Mouse (Mus musculus) myocyte (in vitro differentiated cells): ENCODE measurements around the gene Imp4. TPM values are rescaled to one million over a fixed set of nuclear protein-coding genes. Genes with fewer than 3 reads are reported as not detected.

Experiments
- H3K27me3 ChIP-seq: one replicate; pipeline ENCODE4 v1.6.1; 2011; ENCODE audit not compliant: control insufficient read depth, insufficient read depth, insufficient read length
- H3K36me3 ChIP-seq: one replicate; pipeline ENCODE4 v1.6.1; 2011; ENCODE audit not compliant: control insufficient read depth, insufficient read depth
- H3K4me2 ChIP-seq: one replicate; pipeline ENCODE4 v1.6.1; 2011; ENCODE audit warnings: low read depth, control low read depth
- H3K4me3 ChIP-seq: one replicate; pipeline ENCODE4 v1.5.1; 2011; ENCODE audit warnings: mild to moderate bottlenecking, control low read depth, moderate library complexity
- H3K79me2 ChIP-seq: one replicate; pipeline ENCODE4 v1.6.1; 2011; ENCODE audit not compliant: control insufficient read depth, insufficient read depth
- H3ac ChIP-seq: one replicate; pipeline ENCODE4 v1.6.1; 2011; ENCODE audit not compliant: control insufficient read depth, insufficient read length
- CEBPB ChIP-seq: IDR thresholded peaks from 2 replicates; pipeline ENCODE4 v1.6.1; 2011; ENCODE audit warnings: mild to moderate bottlenecking, moderate library complexity; ENCODE audit not compliant: poor library complexity, insufficient read depth, severe bottlenecking
- E2F4 ChIP-seq: IDR thresholded peaks from one replicate; pipeline ENCODE4 v1.6.1; 2011; ENCODE audit warnings: mild to moderate bottlenecking, control low read depth, moderate library complexity; ENCODE audit not compliant: insufficient read depth
- MAX ChIP-seq: IDR thresholded peaks from one replicate; pipeline ENCODE4 v1.6.1; 2011; ENCODE audit warnings: low read depth, mild to moderate bottlenecking, control low read depth
- MYOD1 ChIP-seq, 3 experiments: IDR thresholded peaks; one replicate each; pipeline ENCODE4 v1.6.1; 2011; ENCODE audit warnings: control low read depth in 2 of 3, low read depth in 2 of 3, mild to moderate bottlenecking in 2 of 3, moderate library complexity in 1 of 3; ENCODE audit not compliant: insufficient read length in 2 of 3, control insufficient read depth in 1 of 3
- MYOG ChIP-seq, 3 experiments: IDR thresholded peaks; one replicate each; pipeline ENCODE4 v1.6.1; 2011; ENCODE audit warnings: control low read depth in 2 of 3, low read depth in 2 of 3, mild to moderate bottlenecking in 2 of 3; ENCODE audit not compliant: insufficient read length in 2 of 3, control insufficient read depth in 1 of 3, insufficient read depth in 1 of 3
- POLR2A ChIP-seq: IDR thresholded peaks from one replicate; pipeline ENCODE4 v1.6.1; 2011; ENCODE audit warnings: low read depth, mild to moderate bottlenecking, control low read depth, moderate library complexity; ENCODE audit not compliant: insufficient read length
- POLR2AphosphoS2 ChIP-seq: IDR thresholded peaks from one replicate; pipeline ENCODE4 v1.6.1; 2011; ENCODE audit warnings: low read depth, control low read depth; ENCODE audit not compliant: insufficient read length
- REST ChIP-seq: IDR thresholded peaks from one replicate; pipeline ENCODE4 v1.6.1; 2011; ENCODE audit warnings: mild to moderate bottlenecking, control low read depth, moderate library complexity; ENCODE audit not compliant: insufficient read depth, insufficient read length
- SRF ChIP-seq: IDR thresholded peaks from one replicate; pipeline ENCODE4 v1.6.1; 2011; ENCODE audit warnings: low read depth; ENCODE audit not compliant: control insufficient read depth, insufficient read length
- TCF12 ChIP-seq: IDR thresholded peaks from one replicate; pipeline ENCODE4 v1.6.1; 2011; ENCODE audit warnings: mild to moderate bottlenecking, control low read depth; ENCODE audit not compliant: poor library complexity, insufficient read depth, severe bottlenecking
- TCF3 ChIP-seq: IDR thresholded peaks from one replicate; pipeline ENCODE4 v1.6.1; 2011; ENCODE audit warnings: low read depth, control low read depth; ENCODE audit not compliant: insufficient read length
- USF1 ChIP-seq: IDR thresholded peaks from one replicate; pipeline ENCODE4 v1.6.1; 2011; ENCODE audit warnings: low read depth, mild to moderate bottlenecking, control low read depth, moderate library complexity
- polyA plus RNA-seq: library from polyadenylated mRNA; unstranded; fragments of >200 nt; fragmentation: generic; extraction: Trizol; gene quantifications from one replicate; pipeline ENCODE4 v1.2.1, GENCODE M21; 2012; ENCODE audit warnings: missing spikeins

The Imp4 gene
- 40.7 TPM for polyA plus RNA-seq

DNA sequence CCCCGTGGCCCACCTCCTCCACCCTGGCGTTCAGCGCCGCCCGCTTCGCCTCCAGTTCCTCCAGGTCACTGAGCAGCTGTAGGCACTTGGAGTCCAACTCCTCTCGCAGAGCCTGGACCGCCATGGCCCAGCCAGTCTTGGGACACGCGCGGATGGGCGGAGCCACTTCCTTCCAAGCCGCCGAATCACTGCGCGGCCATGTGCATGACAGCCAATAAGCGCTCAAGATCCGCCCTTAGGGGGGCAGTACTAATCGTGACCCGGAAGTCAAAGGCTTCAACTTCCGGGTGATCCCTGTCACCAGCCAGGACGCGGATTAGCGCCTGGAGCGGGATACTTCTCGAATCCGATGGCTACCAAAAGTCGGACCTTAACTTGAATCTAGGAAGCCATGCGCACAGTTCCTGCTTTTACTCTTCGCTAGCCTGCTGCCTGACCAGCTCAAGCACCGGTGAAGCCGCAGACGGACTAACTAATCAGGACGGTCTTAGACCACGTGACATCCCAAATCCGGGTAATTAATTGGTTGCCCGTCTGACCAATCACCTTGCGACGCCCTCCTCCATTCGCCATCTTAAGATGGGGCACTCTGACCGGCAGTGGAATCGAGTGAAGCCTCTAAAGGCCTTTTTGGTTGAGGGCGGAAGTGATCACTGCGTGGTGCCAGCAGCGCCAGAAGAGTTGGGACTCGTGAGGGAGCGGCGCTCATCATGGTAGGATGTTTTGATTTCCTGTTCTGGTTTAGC is at the start of gene Imp4, which contains the start of gene Ccdc115:
Imp4 (plus strand) TSS at position 637 of the 746 bp plus-strand sequence.
Ccdc115 (minus strand) TSS at position 458 of the 746 bp plus-strand sequence.
- H3K36me3 ChIP-seq: peaks cover 11% of the 10 kb centered on the region
- no peak for TF ChIP-seq MYOD1 (IDR thresholded peaks at IDR 0.05; ENCODE audit: control insufficient read depth in 1 of 3, insufficient read length in 2 of 3, low read depth in 2 of 3)
- TF ChIP-seq POLR2AphosphoS2: peak; percentile 55
- TF ChIP-seq REST: no peak
- TF ChIP-seq MAX: peak; percentile 66
- TF ChIP-seq POLR2A: peak; percentile 74
- no peak for TF ChIP-seq CEBPB
- TF ChIP-seq SRF: peak; percentile 24
- no peak for TF ChIP-seq TCF12
- TF ChIP-seq USF1: peak; percentile 93
- TF ChIP-seq TCF3: no peak
- no peak for TF ChIP-seq E2F4
- TF ChIP-seq MYOG (IDR thresholded peaks at IDR 0.05; ENCODE audit: control insufficient read depth in 1 of 3, insufficient read depth in 1 of 3, insufficient read length in 2 of 3, low read depth in 2 of 3): no peak
- H3K79me2 ChIP-seq: peaks cover 18% of the 10 kb centered on the region
- no peaks in the 10 kb centered on the region for H3K27me3 ChIP-seq
- peak within 1 kb of the TSS; percentile 85 for H3K4me2 ChIP-seq
- H3ac ChIP-seq: peak within 1 kb of the TSS; percentile 51
- peak within 1 kb of the TSS; percentile 94 for H3K4me3 ChIP-seq

- Histone ChIP-seq H3K36me3 (no peaks in the 10 kb centered on the region), H3K4me3 (no peak overlapping the region), H3K27me3 (no peaks in the 10 kb centered on the region), H3K4me2 (no peak overlapping the region), H3K79me2 (no peaks in the 10 kb centered on the region), H3ac (no peak overlapping the region)
- no peak for TF ChIP-seq MYOD1 (IDR thresholded peaks at IDR 0.05; ENCODE audit: control insufficient read depth in 1 of 3, insufficient read length in 2 of 3, low read depth in 2 of 3)
- TF ChIP-seq USF1: no peak
Measured at GRCm38 (mm10) chr1:34396321-34396720, 43.3 kb upstream of the Imp4 start.

GRCm38 (mm10) chr1:34399182-34399953 is 40.3 kb upstream of the Imp4 start:
- H3K4me2 ChIP-seq: peak overlapping the region; percentile 40
- no peaks in the 10 kb centered on the region for H3K36me3 ChIP-seq
- no peaks in the 10 kb centered on the region for H3K79me2 ChIP-seq
- H3K4me3 ChIP-seq: no peak overlapping the region
- no peak for TF ChIP-seq SRF
- TF ChIP-seq MYOD1 (IDR thresholded peaks at IDR 0.05; ENCODE audit: control insufficient read depth in 1 of 3, insufficient read length in 2 of 3, low read depth in 2 of 3): no peak
- TF ChIP-seq POLR2A: no peak
- no peak for TF ChIP-seq REST
- no peak overlapping the region for H3ac ChIP-seq
- H3K27me3 ChIP-seq: no peaks in the 10 kb centered on the region

- Histone ChIP-seq H3ac (no peak overlapping the region), H3K4me3 (no peak overlapping the region), H3K27me3 (no peaks in the 10 kb centered on the region), H3K79me2 (no peaks in the 10 kb centered on the region), H3K4me2 (no peak overlapping the region), H3K36me3 (no peaks in the 10 kb centered on the region)
- TF ChIP-seq REST (no peak), POLR2A (no peak), MAX (no peak)
Measured at GRCm38 (mm10) chr1:34428466-34428865, 11.2 kb upstream of the Imp4 start.

DNA sequence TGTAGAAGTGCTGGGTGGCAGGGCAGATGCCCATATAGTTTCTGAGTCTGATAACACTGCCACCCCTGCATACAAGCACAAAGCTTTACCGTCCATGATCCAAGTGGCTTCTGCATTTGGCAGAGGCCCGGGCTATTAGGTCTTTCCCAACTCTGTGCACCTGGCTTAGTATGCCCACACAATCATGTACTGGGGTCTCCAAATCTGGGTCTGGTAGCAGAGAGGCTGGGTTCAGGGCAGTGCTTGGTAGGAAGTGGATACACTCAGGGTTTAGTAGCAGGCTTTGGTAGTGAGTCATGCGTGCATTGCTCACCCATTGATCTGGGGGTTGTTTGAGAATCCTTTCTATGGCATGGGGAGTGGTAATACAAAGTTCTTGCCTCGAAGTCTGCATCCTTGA is 10.4 kb upstream of the Imp4 start:
- Histone ChIP-seq H3K4me3 (no peak overlapping the region), H3K36me3 (no peaks in the 10 kb centered on the region), H3K4me2 (no peak overlapping the region), H3K27me3 (no peaks in the 10 kb centered on the region), H3ac (no peak overlapping the region), H3K79me2 (no peaks in the 10 kb centered on the region)
- TF ChIP-seq TCF3 (no peak), SRF (no peak), CEBPB (no peak), E2F4 (no peak), MYOD1 (IDR thresholded peaks at IDR 0.05; ENCODE audit: control insufficient read depth in 1 of 3, insufficient read length in 2 of 3, low read depth in 2 of 3) (no peak), USF1 (no peak), MYOG (IDR thresholded peaks at IDR 0.05; ENCODE audit: control insufficient read depth in 1 of 3, insufficient read depth in 1 of 3, insufficient read length in 2 of 3, low read depth in 2 of 3) (no peak), MAX (no peak), POLR2AphosphoS2 (no peak), REST (no peak), POLR2A (no peak), TCF12 (no peak)
